Mouse (Mus musculus): Measurements from ENCODE around the gene Emb. TPM values are rescaled to one million over a fixed set of nuclear protein-coding genes. Genes with fewer than 3 reads are reported as not detected.

The Emb gene
- polyA plus RNA-seq, 1 experiment, result not detected

GRCm38 (mm10) chr13:117286939-117287338 is 78.6 kb downstream of the Emb start:
- TF ChIP-seq CTCF (IDR thresholded peaks at IDR 0.05; ENCODE audit: insufficient read depth, low read depth, low read length), result no peak
- TF ChIP-seq POLR2A (IDR thresholded peaks at IDR 0.05; ENCODE audit: insufficient read depth, low read depth, low read length), result no peak
- Histone ChIP-seq H3K4me1 (ENCODE audit: control insufficient read depth, insufficient read depth, low read length) (0 out of 2 replicates have a peak, but pooled peaks cover 2% of the 10 kb centered on the region), H3K27ac (ENCODE audit: insufficient read depth, low read depth, low read length) (no peak overlapping the region), H3K4me3 (ENCODE audit: insufficient read depth, low read depth, low read length) (no peak overlapping the region)
- WGBS, result 97% methylated on average over 2 of the region's 2 CpGs

- Histone ChIP-seq H3K27ac (ENCODE audit: insufficient read depth, low read depth, low read length) (no peak overlapping the region), H3K4me1 (ENCODE audit: control insufficient read depth, insufficient read depth, low read length) (0 out of 2 replicates have a peak, but pooled peaks cover 2% of the 10 kb centered on the region), H3K4me3 (ENCODE audit: insufficient read depth, low read depth, low read length) (no peak overlapping the region)
- 94% methylated on average over 6 of the region's 6 CpGs for WGBS
- TF ChIP-seq POLR2A (IDR thresholded peaks at IDR 0.05; ENCODE audit: insufficient read depth, low read depth, low read length) (no peak), CTCF (IDR thresholded peaks at IDR 0.05; ENCODE audit: insufficient read depth, low read depth, low read length) (no peak)
These were observed 79.1 kb downstream of the Emb start for GRCm38 (mm10) chr13:117287400-117287799.

GRCm38 (mm10) chr13:117289494-117290270 is 81.3 kb downstream of the Emb start:
- H3K4me1 ChIP-seq (ENCODE audit: control insufficient read depth, insufficient read depth, low read length), result 0 out of 2 replicates have a peak, but pooled peaks cover 2% of the 10 kb centered on the region
- no peak overlapping the region for H3K27ac ChIP-seq (ENCODE audit: insufficient read depth, low read depth, low read length)
- 0 out of 2 replicates have a peak, but pooled peaks have one; percentile 7 for TF ChIP-seq CTCF (IDR thresholded peaks at IDR 0.05; ENCODE audit: insufficient read depth, low read depth, low read length)
- TF ChIP-seq POLR2A (IDR thresholded peaks at IDR 0.05; ENCODE audit: insufficient read depth, low read depth, low read length), result no peak
- peak overlapping the region; percentile 1; the same call in 1 of the 2 replicates for H3K4me3 ChIP-seq (ENCODE audit: insufficient read depth, low read depth, low read length)
- WGBS, result 28% methylated on average over 17 of the region's 17 CpGs

GRCm38 (mm10) chr13:117311446-117312225 is 103.3 kb downstream of the Emb start:
- Histone ChIP-seq H3K27ac (ENCODE audit: insufficient read depth, low read depth, low read length) (no peak overlapping the region), H3K4me1 (ENCODE audit: control insufficient read depth, insufficient read depth, low read length) (no peaks in the 10 kb centered on the region), H3K4me3 (ENCODE audit: insufficient read depth, low read depth, low read length) (no peak overlapping the region)
- 25% methylated on average over 24 of the region's 24 CpGs for WGBS
- no peak for TF ChIP-seq POLR2A (IDR thresholded peaks at IDR 0.05; ENCODE audit: insufficient read depth, low read depth, low read length)
- peak; percentile 79 for TF ChIP-seq CTCF (IDR thresholded peaks at IDR 0.05; ENCODE audit: insufficient read depth, low read depth, low read length)

Other genes with a start within 250 kb of the Emb start
- gene Parp8, start 183.0 kb upstream of the Emb start, polyA plus RNA-seq (2012; ENCODE audit: insufficient read depth, insufficient read length, low replicate concordance, missing spikeins), result 165 TPM in 1 of 2 replicates, not detected in the other
- not detected in 2 replicates for gene Gm17509, start 12.5 kb downstream of the Emb start, polyA plus RNA-seq (2012; ENCODE audit: insufficient read depth, insufficient read length, low replicate concordance, missing spikeins)

All from olfactory bulb, adult 2 months (tissue).